Mouse (Mus musculus) frontal cortex, postnatal 10 days (tissue): ENCODE results near the gene Olfr430.
"Not testable (repeated sequence)": the region's sequence is repeated elsewhere in the genome, so short reads cannot be mapped to it uniquely, and the experiment has no call there.

Experiments used
- DNase-seq, 2 experiments: peaks; one replicate each; pipeline ENCODE4 v3.0.0; 2022; ENCODE audit warnings: low spot score in 2 of 2, mixed read lengths in 1 of 2

Gene Olfr430

DNA sequence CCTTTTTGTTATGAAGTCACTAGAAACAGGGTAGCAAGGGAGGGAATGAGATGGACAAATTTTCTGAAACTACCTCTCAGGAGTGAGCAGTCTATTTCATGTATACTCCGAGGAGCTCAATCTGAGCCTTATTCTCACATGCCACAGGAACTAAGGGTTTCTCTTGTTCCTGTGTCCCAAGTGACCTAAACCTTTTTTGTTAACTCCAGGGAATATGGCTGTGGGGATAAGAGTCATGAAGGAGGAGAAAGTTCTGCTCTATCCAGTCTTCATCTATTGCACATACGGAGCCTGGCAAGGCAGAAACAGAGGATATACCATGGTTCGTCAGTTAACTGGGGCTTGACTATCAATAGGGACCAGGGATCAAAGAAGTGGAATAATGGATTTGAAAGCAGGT, at the start of gene Olfr430:
Gene Olfr430, plus strand, starts transcription at position 301 of the 400 bp plus-strand sequence.
- DNase-seq = no peak

- DNase-seq = no peak
These were observed 34.7 kb upstream of the Olfr430 start, which contains the start of gene Ifi205 for GRCm38 (mm10) chr1:174031698-174032097. Ifi205 (minus strand) TSS chr1:174031810.

- no peak for DNase-seq
These were observed 30.6 kb upstream of the Olfr430 start for GRCm38 (mm10) chr1:174035841-174036240.

GRCm38 (mm10) chr1:174038480-174038879, 27.9 kb upstream of the Olfr430 start:
- no peak for DNase-seq

- DNase-seq = no peak
These were observed 25.8 kb upstream of the Olfr430 start, which contains the start of gene Olfr433 for GRCm38 (mm10) chr1:174040523-174041177. Olfr433 (plus strand) TSS chr1:174040705.

- not testable (repeated sequence) for DNase-seq
These were observed 24.1 kb upstream of the Olfr430 start for GRCm38 (mm10) chr1:174042091-174042884.

DNA sequence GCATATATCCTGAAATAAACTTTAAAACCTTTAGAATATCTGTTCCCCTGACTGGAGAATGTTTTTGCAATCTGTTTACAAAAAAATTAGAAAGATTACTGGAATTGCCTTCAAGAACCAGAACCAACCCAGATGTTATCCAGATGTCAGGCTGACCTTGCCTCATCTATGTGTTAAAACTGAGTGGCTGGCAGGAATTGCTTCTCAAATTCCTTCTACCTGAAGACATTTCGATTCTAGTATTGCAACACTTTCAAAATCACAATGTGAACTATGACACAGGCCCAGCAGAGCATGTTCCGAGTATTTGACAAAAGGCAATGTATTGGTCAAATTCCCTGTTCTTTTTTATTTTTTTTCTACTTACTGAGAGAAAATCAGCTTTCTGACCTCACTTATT, 22.0 kb upstream of the Olfr430 start:
- no peak for DNase-seq

- not testable (repeated sequence) for DNase-seq
These were observed 18.2 kb upstream of the Olfr430 start for GRCm38 (mm10) chr1:174048227-174048626.

GRCm38 (mm10) chr1:174048893-174049292, 17.5 kb upstream of the Olfr430 start, which contains the start of gene Olfr432:
Olfr432 (plus strand) TSS chr1:174049205.
- DNase-seq = no peak

GRCm38 (mm10) chr1:174049357-174049756, 17.0 kb upstream of the Olfr430 start:
- not testable (repeated sequence) for DNase-seq

- no peak for DNase-seq
These were observed 15.9 kb upstream of the Olfr430 start for GRCm38 (mm10) chr1:174050532-174050931.

DNA sequence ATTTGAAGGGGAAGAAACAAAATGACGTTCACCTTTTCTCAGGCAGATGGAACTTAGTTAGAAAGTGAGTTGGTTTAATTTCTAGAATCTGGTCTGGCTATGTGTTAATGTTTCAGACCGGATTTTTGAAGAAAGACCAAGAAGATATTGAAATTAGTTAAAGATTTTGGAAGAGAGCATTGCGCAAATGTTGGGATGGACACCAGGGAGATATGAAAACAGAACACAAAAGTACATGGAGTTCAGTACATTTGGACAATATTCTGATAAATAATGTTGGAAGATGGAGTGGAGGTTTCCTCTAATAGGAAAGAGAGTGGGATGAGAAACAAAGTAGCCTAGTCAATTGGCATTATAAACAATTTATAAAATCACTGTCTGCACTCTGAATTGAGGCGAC, 14.9 kb upstream of the Olfr430 start:
- no peak for DNase-seq

- no peak for DNase-seq
These were observed 14.4 kb upstream of the Olfr430 start for GRCm38 (mm10) chr1:174051931-174052536.

DNA sequence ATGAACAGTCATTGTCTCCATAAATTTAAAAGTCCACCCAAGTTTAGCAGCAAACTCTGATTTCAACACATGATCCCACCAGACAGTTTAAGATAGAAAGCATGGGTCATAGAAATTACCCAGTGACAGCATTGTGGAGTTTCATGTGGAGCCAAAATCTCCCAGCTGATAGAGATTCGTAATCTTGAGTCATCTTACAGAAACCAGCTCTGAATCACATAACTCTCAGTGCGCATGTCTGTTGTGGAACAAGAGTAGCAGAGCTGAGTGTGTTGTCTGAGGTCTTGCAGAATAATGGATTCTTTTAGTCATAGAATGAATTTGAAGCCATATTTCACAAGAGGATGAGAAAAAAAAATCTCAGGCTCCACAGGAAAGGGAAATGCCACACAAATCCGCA, 13.4 kb upstream of the Olfr430 start:
- no peak for DNase-seq

DNA sequence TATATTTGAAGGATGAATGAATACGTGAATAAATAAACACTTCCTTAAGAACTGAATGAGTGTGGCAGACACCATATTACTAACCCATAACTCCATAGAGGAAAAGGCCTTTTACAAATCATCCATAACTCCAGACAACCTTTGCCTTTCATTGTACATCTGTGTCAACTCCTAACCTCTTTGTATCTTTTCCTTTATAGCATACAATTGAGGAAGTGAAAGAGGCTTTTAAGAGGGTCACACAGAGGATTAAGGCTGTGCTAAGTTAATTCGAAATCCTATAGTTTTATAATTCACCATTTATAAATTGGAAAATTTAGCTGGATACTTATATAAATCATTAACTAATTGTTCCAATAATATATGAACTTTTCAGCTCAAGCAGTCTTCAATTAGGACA, 11.2 kb upstream of the Olfr430 start:
- DNase-seq = no peak

DNA sequence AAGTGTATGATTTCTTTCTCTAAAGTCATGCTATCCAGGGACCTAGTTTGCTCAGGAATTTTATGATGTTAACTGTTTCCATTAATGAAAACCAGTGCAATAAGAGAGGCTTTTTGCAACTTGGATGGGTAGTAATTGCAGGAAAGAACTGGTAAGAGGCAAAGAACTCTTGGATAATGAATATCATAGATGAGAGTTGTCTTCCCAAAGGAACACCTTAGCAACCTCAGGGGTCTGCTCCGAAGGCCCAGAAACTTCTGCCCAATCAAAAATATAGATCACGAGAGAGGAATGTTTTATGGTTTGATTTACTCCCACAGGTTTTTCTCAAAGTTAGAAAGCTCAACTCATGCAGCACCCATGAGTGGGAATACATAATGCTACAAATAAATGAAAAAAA, 17.6 kb downstream of the Olfr430 start, which contains the start of gene Olfr429:
Gene Olfr429, plus strand, starts transcription at position 301 of the 400 bp plus-strand sequence.
- no peak for DNase-seq

GRCm38 (mm10) chr1:174096591-174096990, 30.2 kb downstream of the Olfr430 start, which contains the start of gene Olfr427:
Olfr427 (plus strand) TSS chr1:174096891.
- no peak for DNase-seq

- no peak for DNase-seq
These were observed 37.3 kb downstream of the Olfr430 start for GRCm38 (mm10) chr1:174103735-174104134.

- DNase-seq = no peak
These were observed 54.7 kb downstream of the Olfr430 start, which contains the start of gene Olfr231 for GRCm38 (mm10) chr1:174121062-174121461. Olfr231 (minus strand) TSS chr1:174121162.
